Mouse (Mus musculus): ENCODE data around the gene Fam221a. TPM values are rescaled to one million over a fixed set of nuclear protein-coding genes. Genes with fewer than 3 reads are reported as not detected.

The Fam221a gene
- 2.7 and 2.9 TPM in 2 replicates for polyA plus RNA-seq (2015; fragmentation: Nextera tagmentation; extraction: Ambion mirVana)

GRCm38 (mm10) chr6:49367159-49368054, at the start of gene Fam221a:
Gene Fam221a (plus strand): TSS chr6:49367739.

GRCm38 (mm10) chr6:49318966-49319594, 48.5 kb upstream of the Fam221a start, which contains the start of gene Ccdc126:
Gene Ccdc126 (plus strand): TSS chr6:49319274.

DNA sequence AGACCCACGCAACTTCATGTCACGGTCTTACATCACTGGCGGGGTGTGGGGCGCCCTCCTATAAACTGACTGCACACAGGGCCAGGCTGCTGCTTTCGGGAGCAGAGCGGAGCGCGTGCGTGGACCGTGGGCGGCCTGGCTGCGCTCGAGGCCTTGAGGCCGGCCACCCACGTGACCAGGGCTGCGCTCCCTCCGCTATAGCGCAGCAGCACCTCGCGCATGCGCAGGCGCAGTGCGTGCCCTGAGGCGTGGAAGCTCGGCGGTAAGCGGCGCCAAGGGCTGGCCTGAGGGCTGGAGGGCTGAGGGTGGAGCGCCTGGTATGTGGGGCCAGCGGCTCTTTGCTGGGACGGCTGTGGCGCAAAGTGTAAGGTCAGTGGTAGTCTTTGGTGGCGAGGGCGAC, 27.8 kb downstream of the Fam221a start, which contains the start of gene Stk31:
Stk31 (plus strand) TSS at position 289 of the 400 bp plus-strand sequence.

Other genes starting within 250 kb of the Fam221a start
- 29.3 and 33.9 TPM in 2 replicates for gene Igf2bp3, start 152.8 kb upstream of the Fam221a start, polyA plus RNA-seq (2015; fragmentation: Nextera tagmentation; extraction: Ambion mirVana)
- 39.9 and 42.9 TPM in 2 replicates for gene Tra2a, start 103.7 kb upstream of the Fam221a start, polyA plus RNA-seq (2015; fragmentation: Nextera tagmentation; extraction: Ambion mirVana)
- gene Ccdc126, start 48.5 kb upstream of the Fam221a start, polyA plus RNA-seq (2015; fragmentation: Nextera tagmentation; extraction: Ambion mirVana) = 12.0 and 14.3 TPM in 2 replicates
- 0.10 TPM in 1 of 2 replicates, not detected in the other for gene Stk31, start 27.9 kb downstream of the Fam221a start, polyA plus RNA-seq (2015; fragmentation: Nextera tagmentation; extraction: Ambion mirVana)